Mouse (Mus musculus) intestine, postnatal 0 days (tissue): Measurements from ENCODE around the gene Dclk1. TPM values are rescaled to one million over a fixed set of nuclear protein-coding genes. Genes with fewer than 3 reads are reported as not detected.

Source experiments
- ATAC-seq: fragments of 200-750 bp; cut with Nextera tagmentation; 2 replicates; pipeline ENCODE4 v1.8.0; 2017; ENCODE audit warnings: mild to moderate bottlenecking, moderate TSS enrichment, moderate library complexity
- H3K27ac ChIP-seq: fragments of 300-500 bp; sonication (generic); 2 replicates; pipeline ENCODE4 v1.5.1; 2014; ENCODE audit warnings: mild to moderate bottlenecking, low read depth, low read length, moderate library complexity
- H3K27me3 ChIP-seq: fragments of 300-500 bp; sonication (generic); replicated peaks from 2 replicates; pipeline ENCODE4 v1.6.1; 2014; ENCODE audit warnings: low read length, mixed read lengths; ENCODE audit not compliant: control insufficient read depth, insufficient read depth
- H3K36me3 ChIP-seq: fragments of 300-500 bp; sonication (generic); 2 replicates; pipeline ENCODE4 v1.6.1; 2014; ENCODE audit warnings: mild to moderate bottlenecking, moderate library complexity; ENCODE audit not compliant: control insufficient read depth, insufficient read depth
- H3K4me1 ChIP-seq: fragments of 300-500 bp; sonication (generic); replicated peaks from 2 replicates; pipeline ENCODE4 v1.6.1; 2014; ENCODE audit warnings: antibody characterized with exemption, low read length, mixed read lengths; ENCODE audit not compliant: control insufficient read depth, insufficient read depth
- H3K4me2 ChIP-seq: fragments of 300-500 bp; sonication (generic); replicated peaks from 2 replicates; pipeline ENCODE4 v1.6.1; 2014; ENCODE audit warnings: low read depth, mild to moderate bottlenecking, moderate library complexity
- H3K4me3 ChIP-seq: fragments of 300-500 bp; sonication (generic); 2 replicates; pipeline ENCODE4 v1.5.1; 2014; ENCODE audit warnings: low read depth, low read length
- H3K9ac ChIP-seq: fragments of 300-500 bp; sonication (generic); 2 replicates; pipeline ENCODE4 v1.6.1; 2014; ENCODE audit warnings: mild to moderate bottlenecking, low read depth, low read length
- H3K9me3 ChIP-seq: fragments of 300-500 bp; sonication (generic); 2 replicates; pipeline ENCODE4 v1.6.1; 2016; ENCODE audit warnings: mixed run types; ENCODE audit not compliant: control insufficient read depth
- CTCF ChIP-seq: sonication (generic); IDR thresholded peaks from 2 replicates; pipeline ENCODE4 v1.5.1; 2016; ENCODE audit warnings: low read depth, mild to moderate bottlenecking, control low read depth, antibody characterized with exemption, moderate library complexity
- WGBS: fragments of 180-500 bp; shearing (Covaris S2); extraction: QIAGEN DNeasy Blood & Tissue Kit; methylation state at CpG from one replicate; pipeline ENCODE4 v1.1.7; 2014; 5-methylcytosine and 5-hydroxymethylcytosine counted together
- polyA plus RNA-seq: library from polyadenylated mRNA; unstranded; fragments of >200 nt; fragmentation: Nextera tagmentation; extraction: Ambion mirVana; gene quantifications from 2 replicates; pipeline ENCODE4 v1.2.1, GENCODE M21; 2015

Gene Dclk1
- polyA plus RNA-seq, 1 experiment from 2014 or later: 5.0 TPM

GRCm38 (mm10) chr3:55393549-55393948, 151.4 kb downstream of the Dclk1 start:
- Histone ChIP-seq H3K4me3 (no peak overlapping the region), H3K36me3 (no peaks in the 10 kb centered on the region), H3K27ac (no peak overlapping the region), H3K27me3 (no peaks in the 10 kb centered on the region), H3K9ac (no peak overlapping the region), H3K4me2 (no peak overlapping the region), H3K4me1 (no peaks in the 10 kb centered on the region), H3K9me3 (no peaks in the 10 kb centered on the region)
- TF ChIP-seq CTCF: no peak
- no peak for ATAC-seq
- WGBS: 67% methylated on average over 3 of the region's 3 CpGs

DNA sequence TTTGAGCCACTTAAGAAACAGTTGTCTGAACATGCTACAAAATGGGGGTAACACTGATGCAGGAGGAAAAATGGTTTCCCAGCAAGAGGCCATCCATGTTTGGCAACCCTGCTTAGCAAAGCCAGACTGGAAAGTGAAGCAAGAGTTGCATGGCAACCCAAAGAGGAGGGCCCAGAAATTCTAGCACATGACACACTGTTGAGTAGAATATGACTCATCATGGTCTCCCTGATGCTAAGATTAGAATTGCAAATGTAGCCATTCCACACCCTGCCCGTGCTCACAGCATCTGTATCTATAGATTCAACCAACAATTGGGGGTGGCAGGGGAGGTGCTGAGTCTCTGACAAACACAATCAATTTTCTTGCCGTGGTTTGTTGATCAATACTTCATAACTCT, 154.6 kb downstream of the Dclk1 start:
- Histone ChIP-seq H3K4me2 (no peak overlapping the region), H3K4me1 (no peaks in the 10 kb centered on the region), H3K27ac (no peak overlapping the region), H3K4me3 (no peak overlapping the region), H3K36me3 (no peaks in the 10 kb centered on the region), H3K27me3 (no peaks in the 10 kb centered on the region), H3K9me3 (no peaks in the 10 kb centered on the region), H3K9ac (no peak overlapping the region)
- no peak for ATAC-seq
- 69% methylated on average over 2 of the region's 2 CpGs for WGBS
- no peak for TF ChIP-seq CTCF

GRCm38 (mm10) chr3:55397752-55398693, 155.9 kb downstream of the Dclk1 start:
- Histone ChIP-seq H3K4me3 (no peak overlapping the region), H3K27ac (no peak overlapping the region), H3K27me3 (no peaks in the 10 kb centered on the region), H3K9me3 (no peaks in the 10 kb centered on the region), H3K9ac (no peak overlapping the region), H3K4me2 (no peak overlapping the region), H3K4me1 (no peaks in the 10 kb centered on the region), H3K36me3 (no peaks in the 10 kb centered on the region)
- WGBS: 87% methylated on average over 6 of the region's 6 CpGs
- TF ChIP-seq CTCF: no peak
- ATAC-seq: no peak

GRCm38 (mm10) chr3:55401236-55401635, 159.1 kb downstream of the Dclk1 start:
- no peak overlapping the region for H3K4me2 ChIP-seq
- no peaks in the 10 kb centered on the region for H3K4me1 ChIP-seq
- 74% methylated on average over 1 of the region's 1 CpGs for WGBS
- no peaks in the 10 kb centered on the region for H3K27me3 ChIP-seq
- no peak for ATAC-seq
- H3K9ac ChIP-seq: no peak overlapping the region
- H3K9me3 ChIP-seq: no peaks in the 10 kb centered on the region
- H3K4me3 ChIP-seq: no peak overlapping the region
- no peak overlapping the region for H3K27ac ChIP-seq
- TF ChIP-seq CTCF: no peak
- no peaks in the 10 kb centered on the region for H3K36me3 ChIP-seq

GRCm38 (mm10) chr3:55404751-55405150, 162.6 kb downstream of the Dclk1 start:
- Histone ChIP-seq H3K27me3 (no peaks in the 10 kb centered on the region), H3K9ac (no peak overlapping the region), H3K4me1 (no peaks in the 10 kb centered on the region), H3K36me3 (no peaks in the 10 kb centered on the region), H3K9me3 (no peaks in the 10 kb centered on the region), H3K4me3 (no peak overlapping the region), H3K4me2 (no peak overlapping the region), H3K27ac (no peak overlapping the region)
- TF ChIP-seq CTCF: no peak
- no peak for ATAC-seq
- 96% methylated on average over 7 of the region's 7 CpGs for WGBS

DNA sequence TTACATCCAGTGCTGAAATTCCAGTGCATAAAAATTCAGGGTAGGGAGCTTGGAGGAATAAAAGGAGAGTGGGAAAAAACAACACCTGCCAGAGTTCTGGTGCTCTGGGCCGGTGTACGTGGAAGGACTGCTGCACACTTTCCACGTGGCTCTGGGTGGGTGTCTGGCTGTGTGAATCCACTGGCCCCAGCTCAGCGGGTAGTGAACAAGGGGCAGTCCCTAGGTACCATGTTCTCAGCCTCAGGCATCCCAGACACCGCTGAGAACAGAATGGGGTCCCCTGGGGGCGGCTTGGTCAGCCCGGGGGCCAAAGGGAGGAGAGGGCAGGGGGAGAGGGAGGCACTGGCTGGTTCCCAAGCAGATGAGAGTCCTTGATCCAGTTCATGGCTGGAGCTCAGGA, 164.5 kb downstream of the Dclk1 start:
- H3K27ac ChIP-seq: no peak overlapping the region
- ATAC-seq: no peak
- H3K9ac ChIP-seq: no peak overlapping the region
- TF ChIP-seq CTCF: no peak
- H3K36me3 ChIP-seq: no peaks in the 10 kb centered on the region
- H3K27me3 ChIP-seq: no peaks in the 10 kb centered on the region
- no peak overlapping the region for H3K4me2 ChIP-seq
- 81% methylated on average over 7 of the region's 7 CpGs for WGBS
- no peak overlapping the region for H3K4me3 ChIP-seq
- no peaks in the 10 kb centered on the region for H3K4me1 ChIP-seq
- H3K9me3 ChIP-seq: peaks cover 2% of the 10 kb centered on the region; the same call in 1 of the 2 replicates
